Mouse (Mus musculus) cerebellum, adult 2 months (tissue): ENCODE data around the gene Copb1.

Experiments used
- CTCF ChIP-seq: fragments of 200-500 bp; IDR thresholded peaks from 2 replicates; pipeline ENCODE4 v1.5.1; 2011; ENCODE audit warnings: low read depth, mild to moderate bottlenecking, control low read depth, low read length, moderate library complexity, borderline replicate concordance; ENCODE audit not compliant: insufficient read depth
- POLR2A ChIP-seq: fragments of 200-500 bp; IDR thresholded peaks from 2 replicates; pipeline ENCODE4 v1.6.1; 2011; ENCODE audit warnings: low read length, control low read depth, borderline replicate concordance; ENCODE audit not compliant: insufficient read depth

GRCm38 (mm10) chr7:114220433-114220832 is 34.1 kb downstream of the Copb1 start:
- no peak for TF ChIP-seq POLR2A
- TF ChIP-seq CTCF, result no peak
